Mouse (Mus musculus) kidney, postnatal 14 days (tissue): Measurements from ENCODE around the gene Rag1.

Experiments used
- DNase-seq: peaks from one replicate; pipeline ENCODE4 v3.0.0; 2022; ENCODE audit warnings: mixed read lengths

Gene Rag1

GRCm38 (mm10) chr2:101649114-101649671 is at the start of gene Rag1, which contains the start of gene B230118H07Rik:
TSS of gene Rag1 (minus strand) at chr2:101649501.
TSS of gene B230118H07Rik (minus strand) at chr2:101649532.
- no peak for DNase-seq

DNA sequence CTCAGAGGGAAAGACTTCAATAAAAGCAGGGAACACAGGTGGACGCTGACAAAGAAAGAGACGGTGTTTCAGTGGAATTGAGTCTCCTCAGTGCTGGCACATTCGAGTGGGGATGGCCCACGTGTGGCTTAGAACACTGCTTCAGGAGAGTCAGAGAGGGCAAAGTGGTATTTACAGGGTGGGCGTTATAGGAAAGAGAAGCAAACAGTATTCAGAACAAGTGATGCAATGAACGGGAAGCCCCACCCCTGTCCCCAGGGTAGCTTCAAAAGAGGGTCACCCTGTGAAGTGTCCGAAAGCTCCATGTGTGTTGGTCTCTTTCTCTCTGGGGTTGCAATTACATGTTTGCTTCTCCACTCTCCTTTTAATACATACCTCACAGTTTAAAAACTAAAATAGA is 46.3 kb upstream of the Rag1 start:
- no peak for DNase-seq

GRCm38 (mm10) chr2:101693577-101694215 is 44.4 kb upstream of the Rag1 start:
- peak; percentile 38 for DNase-seq

- DNase-seq, result no peak
Observed at GRCm38 (mm10) chr2:101693043-101693442, 43.7 kb upstream of the Rag1 start.

DNA sequence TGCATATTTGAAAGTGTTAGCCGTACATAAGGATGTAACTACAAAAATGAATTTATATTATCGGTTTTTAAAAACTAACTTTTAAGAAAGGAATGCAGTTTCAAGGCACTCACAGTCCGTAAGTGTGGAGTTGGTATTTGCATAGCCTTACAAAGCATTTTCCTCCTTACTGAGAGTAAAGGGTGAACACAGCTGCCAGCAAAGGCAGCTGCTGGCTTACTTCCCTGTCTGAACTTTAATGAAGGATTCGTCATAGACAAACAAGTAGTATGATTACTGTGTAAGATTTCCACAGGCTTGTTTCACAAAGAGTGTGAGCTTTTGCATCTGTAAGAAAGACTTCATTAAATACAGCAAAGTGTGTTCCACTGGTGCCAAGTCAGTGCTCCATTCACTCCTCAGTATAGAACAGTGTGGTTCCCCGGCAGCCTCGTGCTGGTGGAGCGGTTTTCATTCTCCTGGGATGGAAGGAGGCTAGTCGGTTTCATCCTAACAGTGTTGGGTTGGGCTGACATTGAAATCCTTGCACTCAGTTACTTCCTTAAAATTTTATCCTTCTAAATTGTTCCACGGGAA is 41.0 kb upstream of the Rag1 start:
- no peak for DNase-seq

DNA sequence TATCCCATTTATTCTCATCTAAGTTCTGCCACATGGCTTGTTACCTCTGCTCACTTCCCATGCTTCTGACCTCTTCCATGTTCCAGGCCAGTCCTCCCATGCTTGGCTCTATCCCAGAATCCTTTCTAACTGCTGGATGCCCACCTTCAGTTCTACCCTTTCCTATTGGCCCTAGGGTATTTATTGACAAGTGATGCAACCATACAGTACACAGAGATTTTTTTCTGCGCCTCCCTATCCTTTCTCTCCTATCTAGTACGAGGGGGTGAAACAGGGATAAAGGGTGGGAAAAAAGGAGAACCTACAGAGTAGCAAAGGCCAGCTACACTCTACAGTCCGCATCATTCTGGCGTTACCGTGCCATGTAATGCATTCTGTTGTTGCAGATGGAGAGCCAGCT is 38.7 kb upstream of the Rag1 start:
- DNase-seq, result no peak

- no peak for DNase-seq
Observed at GRCm38 (mm10) chr2:101684421-101684820, 35.1 kb upstream of the Rag1 start.

- DNase-seq, result no peak
Observed at GRCm38 (mm10) chr2:101679164-101679784, 30.0 kb upstream of the Rag1 start.

- DNase-seq, result peak; percentile 90
Observed at GRCm38 (mm10) chr2:101678236-101679021, 29.1 kb upstream of the Rag1 start, which contains the start of gene Traf6. TSS of gene Traf6 (plus strand) at chr2:101678429.

- DNase-seq, result no peak
Observed at GRCm38 (mm10) chr2:101673547-101673946, 24.2 kb upstream of the Rag1 start.

GRCm38 (mm10) chr2:101668751-101669150 is 19.4 kb upstream of the Rag1 start:
- no peak for DNase-seq

GRCm38 (mm10) chr2:101665703-101666092 is 16.4 kb upstream of the Rag1 start:
- DNase-seq, result no peak

- DNase-seq, result peak; percentile 80
Observed at GRCm38 (mm10) chr2:101665058-101665702, 15.9 kb upstream of the Rag1 start.

- no peak for DNase-seq
Observed at GRCm38 (mm10) chr2:101660536-101660935, 11.2 kb upstream of the Rag1 start.

DNA sequence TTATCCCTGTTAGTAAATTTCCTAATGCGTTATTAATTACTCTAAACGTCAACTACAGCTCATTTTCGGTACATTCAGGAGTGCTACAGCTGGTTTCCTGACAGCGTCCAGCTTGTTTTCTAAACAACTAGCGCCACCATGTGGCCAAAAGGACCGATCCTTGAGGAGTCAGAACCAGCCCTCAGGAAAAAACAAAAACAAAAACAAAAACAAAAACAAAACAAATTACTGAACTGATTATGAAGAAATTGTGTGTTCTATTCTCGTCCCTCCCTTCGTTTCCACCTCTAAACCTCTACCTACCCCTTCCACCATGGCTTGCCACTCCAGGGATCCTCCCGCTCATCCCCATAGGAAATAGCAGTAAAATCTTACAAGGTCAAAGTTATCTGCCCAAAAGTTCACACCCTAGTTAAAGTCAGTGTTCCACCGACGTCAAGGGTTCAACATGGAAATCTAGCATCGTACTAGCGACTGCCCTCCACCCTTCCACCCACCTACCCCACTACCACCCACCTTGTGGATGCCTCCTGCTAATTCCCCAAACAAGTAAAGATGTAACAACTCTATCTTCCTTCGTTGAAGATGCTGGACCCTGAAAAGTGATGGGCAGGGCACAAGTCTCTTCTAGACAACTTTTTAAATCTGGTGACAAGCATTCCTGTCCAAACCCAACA is 3.8 kb upstream of the Rag1 start:
- peak; percentile 82 for DNase-seq

DNA sequence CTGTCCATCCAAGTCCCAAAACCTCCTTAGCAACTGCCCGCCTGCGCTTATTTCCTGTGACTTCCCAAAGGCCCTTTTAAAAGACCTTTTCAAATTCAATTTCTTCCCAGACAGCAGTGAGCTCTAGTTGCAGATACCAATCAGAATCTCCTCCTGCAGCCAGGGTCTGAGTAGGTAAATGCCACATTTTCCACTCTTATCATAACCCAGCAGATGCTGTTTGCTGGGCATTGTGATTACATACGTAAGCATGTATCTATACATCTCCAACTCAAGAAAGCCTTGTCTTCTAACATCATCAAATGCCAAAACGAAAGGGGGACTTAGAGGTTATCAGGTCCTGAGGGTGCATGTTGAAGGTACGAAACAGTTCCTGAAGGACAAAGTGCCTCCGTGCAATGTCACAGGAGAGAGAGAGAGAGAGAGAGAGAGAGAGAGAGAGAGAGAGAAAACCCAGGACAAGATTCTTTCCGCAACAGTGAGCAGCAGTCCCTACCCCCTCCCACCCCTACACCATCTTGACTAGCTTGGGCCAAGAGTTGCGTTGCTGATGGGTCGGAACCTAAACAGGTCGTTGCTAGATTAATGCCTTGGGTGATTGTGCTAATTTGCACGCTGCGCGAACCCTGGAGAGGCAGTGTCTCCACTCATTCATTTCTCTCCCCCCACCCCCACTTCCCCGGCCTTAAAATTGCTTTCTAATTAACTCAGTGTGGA is 3.1 kb upstream of the Rag1 start:
- no peak for DNase-seq

- no peak for DNase-seq
Observed at GRCm38 (mm10) chr2:101650446-101650845, 1.1 kb upstream of the Rag1 start.

- DNase-seq, result no peak
Observed at GRCm38 (mm10) chr2:101648361-101648760, 940 bp downstream of the Rag1 start.

- no peak for DNase-seq
Observed at GRCm38 (mm10) chr2:101645841-101646240, 3.5 kb downstream of the Rag1 start.

DNA sequence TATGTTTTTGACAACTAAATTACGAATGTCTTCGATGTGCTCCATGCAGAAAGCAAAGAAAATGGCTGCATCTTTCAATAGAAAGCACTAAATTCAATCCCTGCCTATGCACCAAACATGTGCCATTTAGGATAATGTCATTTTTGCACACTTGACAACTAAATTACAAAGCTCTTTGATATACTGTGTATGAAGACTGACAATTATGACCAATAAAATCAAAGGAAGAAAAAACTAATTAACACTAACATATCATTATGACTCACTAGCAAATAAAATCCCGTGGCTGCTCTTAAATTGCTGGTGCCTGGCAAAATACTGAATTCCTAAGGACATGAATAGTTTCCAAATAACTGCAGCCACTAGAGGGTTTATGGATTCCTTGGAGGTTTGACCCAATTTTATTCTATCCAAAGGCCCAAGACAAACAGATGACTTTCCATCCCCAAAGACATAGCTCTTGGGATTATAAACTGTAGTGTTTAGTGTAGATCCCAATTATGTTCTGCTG is 9.4 kb downstream of the Rag1 start:
- no peak for DNase-seq
